Mouse (Mus musculus) bone marrow macrophage, adult 2 months (primary cell): ENCODE data around the gene Acadm.

Source experiments
- CTCF ChIP-seq: IDR thresholded peaks from 2 replicates; pipeline ENCODE4 v1.5.1; 2012; ENCODE audit warnings: low read depth, mild to moderate bottlenecking, low read length, moderate library complexity
- POLR2A ChIP-seq: IDR thresholded peaks from 2 replicates; pipeline ENCODE4 v1.6.1; 2012; ENCODE audit warnings: mild to moderate bottlenecking, low read depth, low read length, borderline replicate concordance

DNA sequence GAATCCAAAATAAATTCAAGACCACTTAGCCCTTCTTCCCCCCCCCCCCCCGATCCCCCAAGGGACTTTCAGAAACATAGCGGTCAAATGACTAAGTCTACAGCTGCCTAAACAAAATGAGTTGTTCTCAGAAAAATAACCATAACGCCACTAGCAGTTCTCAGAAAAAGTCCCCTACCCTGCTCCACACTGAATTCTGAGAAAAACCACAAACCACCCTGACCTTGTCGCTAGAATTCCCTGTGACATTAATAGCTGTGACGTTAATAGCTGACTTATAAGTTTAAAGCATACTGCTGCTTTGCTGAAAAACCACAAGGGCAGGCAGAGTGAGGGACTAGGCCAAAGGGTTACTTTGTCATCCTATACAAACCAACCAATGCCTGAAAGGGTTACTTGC lies 13.5 kb upstream of the Acadm start:
- TF ChIP-seq CTCF (no peak), POLR2A (no peak)
